Mouse (Mus musculus) testis, postnatal 14 days (tissue): ENCODE data around the gene Zic1.

ENCODE experiments used
- DNase-seq: peaks from one replicate; pipeline ENCODE4 v3.0.0; 2021; ENCODE audit warnings: low spot score

Gene Zic1

GRCm38 (mm10) chr9:91384136-91384500, 18.5 kb upstream of the Zic1 start:
- no peak for DNase-seq

GRCm38 (mm10) chr9:91383441-91384135, 18.0 kb upstream of the Zic1 start:
- no peak for DNase-seq

DNA sequence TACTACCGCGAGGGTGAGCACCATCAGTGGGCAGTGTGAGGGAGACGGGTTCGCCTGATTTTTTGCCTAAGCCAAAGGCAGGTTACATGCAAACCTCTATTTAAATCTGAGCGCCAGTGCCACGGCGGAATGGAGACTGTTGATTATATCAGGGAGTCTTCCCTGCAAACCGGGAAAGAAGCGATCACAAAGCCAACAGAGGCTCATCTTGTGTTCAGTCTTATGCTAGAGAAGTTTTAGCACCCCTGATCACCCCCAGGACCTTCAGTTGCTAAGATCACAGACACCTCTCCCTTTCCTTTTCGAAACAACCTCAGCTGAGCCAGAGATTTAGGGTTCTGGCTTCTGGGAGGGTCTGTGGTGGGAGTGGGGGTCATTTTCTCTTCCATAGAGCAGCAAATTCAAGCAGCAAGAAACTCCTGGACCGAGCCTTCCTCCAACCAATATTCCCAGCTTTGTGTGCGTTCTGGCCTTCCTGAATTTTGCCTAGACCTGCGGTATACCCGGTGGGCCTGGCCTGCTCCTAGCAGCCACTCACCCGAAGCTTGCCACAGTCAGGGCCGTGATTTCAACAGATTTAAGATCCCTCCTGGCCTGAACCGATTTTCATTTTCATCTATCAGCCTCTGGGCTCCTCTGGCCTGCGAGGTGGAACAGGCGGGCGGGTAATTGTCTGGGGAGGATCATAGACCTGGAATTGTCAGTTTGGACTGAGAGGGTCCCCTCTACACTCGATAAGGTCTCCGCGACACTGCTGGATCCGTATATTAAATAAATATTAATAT, 17.1 kb upstream of the Zic1 start:
- no peak for DNase-seq

- no peak for DNase-seq
Observed at GRCm38 (mm10) chr9:91382111-91382379, 16.4 kb upstream of the Zic1 start.

DNA sequence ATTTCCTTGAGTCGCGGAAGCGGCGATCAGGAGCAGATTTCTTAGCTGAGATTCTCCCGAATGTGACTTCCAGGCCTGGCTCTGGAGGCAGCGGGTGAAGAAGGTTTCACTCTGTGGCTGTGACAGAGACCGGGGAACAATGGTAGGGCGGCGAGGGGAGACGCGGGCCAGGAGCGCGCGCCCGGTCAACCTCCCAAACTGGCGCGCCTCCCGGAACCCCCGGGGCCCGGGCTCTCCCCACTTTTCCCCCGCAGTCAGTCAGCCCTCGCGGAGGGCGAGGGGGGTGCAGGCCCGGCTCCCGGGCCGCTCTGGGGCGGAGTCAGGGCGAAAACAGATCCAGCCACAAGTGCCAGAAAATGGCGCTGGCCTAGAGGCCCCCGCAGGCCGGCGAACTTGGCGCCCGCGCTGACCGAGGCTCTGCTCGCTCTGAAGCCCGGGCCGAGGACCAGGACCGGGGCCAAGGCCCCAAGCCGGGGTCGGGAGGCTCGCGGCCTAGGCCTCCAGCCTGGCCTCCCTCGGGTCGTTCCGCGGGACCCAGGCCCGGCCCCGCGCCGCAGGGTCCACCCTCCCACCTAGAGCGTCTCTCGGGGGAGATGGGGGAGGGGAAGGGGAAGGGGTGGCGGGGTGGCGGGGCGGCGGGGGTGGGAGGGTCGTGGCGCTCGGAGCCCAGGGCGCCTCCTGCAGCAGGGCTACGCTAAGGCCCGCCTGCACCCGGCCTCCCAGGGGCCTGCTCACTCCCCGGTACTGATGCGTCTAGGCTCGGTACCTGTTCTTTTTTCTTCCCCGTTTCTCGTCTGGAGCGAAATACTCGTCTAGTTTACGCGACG, 15.9 kb upstream of the Zic1 start:
- DNase-seq: peak; percentile 62

- no peak for DNase-seq
Observed at GRCm38 (mm10) chr9:91380458-91380914, 14.9 kb upstream of the Zic1 start.

DNA sequence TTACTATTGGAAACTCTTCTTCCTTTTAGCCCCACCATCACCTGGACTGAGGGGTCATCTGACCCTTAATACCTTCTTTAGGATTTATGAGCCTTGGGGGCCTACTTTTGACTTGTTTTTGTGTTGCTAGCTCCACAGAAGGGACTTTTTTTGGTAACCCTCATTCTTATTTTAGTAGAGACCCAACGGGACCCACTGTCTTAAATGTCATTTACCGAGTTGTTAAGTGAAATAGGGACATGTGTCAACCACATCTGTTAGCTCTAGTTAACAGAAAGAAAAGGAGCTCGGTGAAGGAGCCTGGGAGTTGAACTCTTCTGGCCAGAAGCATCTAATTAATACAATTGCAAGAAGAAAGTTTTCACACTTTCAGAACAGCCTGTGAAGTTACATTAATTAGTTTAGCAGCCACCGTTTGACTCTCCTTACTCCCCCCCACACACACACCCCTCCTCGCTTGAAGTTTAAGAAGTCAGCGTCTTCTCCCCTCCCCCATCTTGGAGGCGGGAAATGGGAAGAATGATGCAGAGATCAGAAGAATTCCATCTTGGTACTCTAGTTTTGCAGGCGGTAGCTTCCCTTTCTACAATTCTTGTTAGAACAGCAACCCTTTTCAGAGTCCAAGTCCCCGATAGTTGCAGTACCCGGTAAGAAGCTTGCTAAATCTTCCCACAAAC, 14.3 kb upstream of the Zic1 start:
- no peak for DNase-seq

DNA sequence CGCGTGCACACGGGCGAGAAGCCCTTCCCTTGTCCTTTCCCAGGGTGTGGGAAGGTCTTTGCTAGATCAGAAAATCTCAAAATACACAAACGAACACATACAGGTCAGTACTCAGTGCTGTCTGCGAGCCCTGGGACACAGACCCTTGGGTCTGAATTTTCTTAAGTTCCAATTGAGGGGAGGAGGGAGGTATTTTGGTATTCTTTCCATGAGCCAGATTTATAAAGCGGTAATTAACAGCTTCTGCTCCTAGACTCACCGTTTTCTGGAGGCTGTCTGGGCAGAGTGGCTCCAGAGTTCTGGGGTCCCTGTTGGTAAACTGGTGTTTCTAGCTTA, 13.7 kb upstream of the Zic1 start:
- no peak for DNase-seq

GRCm38 (mm10) chr9:91378411-91379299, 13.0 kb upstream of the Zic1 start:
- no peak for DNase-seq

GRCm38 (mm10) chr9:91377873-91378150, 12.2 kb upstream of the Zic1 start:
- DNase-seq: no peak

DNA sequence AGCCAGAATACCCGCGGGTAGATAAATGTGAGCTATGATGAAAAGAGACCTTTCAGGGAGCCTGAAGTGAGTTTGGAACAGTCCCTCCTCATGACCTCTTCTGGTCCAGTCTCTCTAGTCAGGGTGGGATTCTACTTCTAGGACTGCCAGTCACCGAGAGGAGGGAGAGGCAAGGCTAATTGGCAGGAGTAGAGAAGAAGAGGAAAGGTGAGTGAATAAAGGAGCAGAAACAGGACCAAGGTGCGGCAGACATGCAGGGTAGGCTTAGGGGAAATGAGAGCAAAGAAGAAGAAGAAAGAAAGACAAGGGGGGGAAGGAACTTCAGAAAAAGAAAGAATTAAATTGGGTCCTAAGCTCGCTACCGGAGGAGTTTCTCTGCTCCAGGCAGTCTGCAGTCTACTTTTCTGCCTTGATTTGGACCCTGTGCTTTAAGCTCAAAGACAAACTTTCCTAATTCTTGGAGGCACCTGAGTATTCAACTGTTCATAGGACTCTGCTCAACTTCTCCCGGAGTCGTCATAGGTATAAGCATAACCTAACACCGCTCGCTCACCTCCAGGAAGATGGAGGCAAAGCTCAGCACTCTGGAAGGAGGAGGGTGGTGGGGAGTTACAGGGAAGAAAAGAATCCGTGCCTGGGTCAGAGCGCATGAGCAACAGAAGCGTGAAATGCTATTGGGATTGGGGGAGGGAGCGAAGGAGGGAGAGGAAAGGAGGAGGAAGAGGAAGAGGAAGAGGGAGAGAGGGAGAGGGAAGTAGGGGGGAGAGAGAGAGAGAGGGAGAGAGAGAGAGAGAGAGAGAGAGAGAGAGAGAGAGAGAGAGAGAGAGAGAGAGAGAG, 11.6 kb upstream of the Zic1 start:
- no peak for DNase-seq

- no peak for DNase-seq
Observed at GRCm38 (mm10) chr9:91374665-91375064, 9.1 kb upstream of the Zic1 start.

GRCm38 (mm10) chr9:91373811-91374575, 8.4 kb upstream of the Zic1 start:
- no peak for DNase-seq

- no peak for DNase-seq
Observed at GRCm38 (mm10) chr9:91371608-91372007, 6.0 kb upstream of the Zic1 start.

GRCm38 (mm10) chr9:91371011-91371410, 5.4 kb upstream of the Zic1 start:
- no peak for DNase-seq

- DNase-seq: no peak
Observed at GRCm38 (mm10) chr9:91370191-91370708, 4.6 kb upstream of the Zic1 start.

DNA sequence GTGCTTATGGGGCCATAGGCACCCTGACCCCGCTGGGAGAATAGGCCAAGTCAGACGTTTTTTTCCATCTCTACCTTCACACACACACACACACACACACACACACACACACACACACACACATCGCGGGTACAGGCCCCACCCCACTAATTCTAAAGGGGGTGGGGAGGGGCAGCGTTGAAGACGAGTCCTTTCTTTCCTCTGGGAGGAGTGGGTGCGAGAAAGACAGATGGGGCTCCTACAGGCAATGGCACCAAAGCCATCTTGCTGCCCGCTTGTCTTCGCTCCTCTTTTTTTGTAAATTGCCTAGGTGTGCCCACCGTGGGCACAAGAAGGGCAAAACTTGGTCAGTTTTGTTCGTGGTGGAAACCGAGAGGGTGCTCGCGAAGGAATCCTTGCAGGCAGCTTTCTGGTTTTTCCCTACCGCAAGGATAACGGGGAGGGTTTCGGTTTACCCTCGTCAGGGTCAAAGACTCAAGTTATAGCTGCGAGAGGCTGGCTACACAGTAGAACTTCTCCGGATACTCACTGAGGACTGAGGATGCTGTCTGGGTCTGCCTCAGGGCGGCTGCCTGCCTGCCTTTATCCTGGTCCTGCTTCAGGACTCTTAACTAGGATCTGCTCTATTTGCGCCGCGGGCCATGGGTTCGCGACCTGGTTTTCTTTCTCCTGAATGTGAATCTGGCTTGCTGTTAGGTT, 3.8 kb upstream of the Zic1 start:
- no peak for DNase-seq

DNA sequence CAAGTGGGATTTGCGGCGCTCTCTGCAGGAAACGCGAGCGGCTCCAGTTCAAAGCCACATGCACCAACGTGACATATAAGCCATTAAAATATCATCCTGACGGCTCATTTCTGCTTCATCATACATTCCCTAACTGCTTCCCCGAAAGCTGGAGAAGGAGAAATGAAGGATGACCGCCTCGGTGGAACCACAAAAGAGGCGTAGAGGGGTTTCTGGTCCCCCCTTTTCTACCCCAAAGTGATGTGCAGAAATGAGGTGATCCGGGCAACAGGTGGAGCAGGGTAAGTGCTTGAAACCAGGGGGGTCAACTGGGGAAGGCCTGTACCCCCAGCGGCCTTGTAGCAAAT, 3.3 kb upstream of the Zic1 start:
- DNase-seq: no peak

- no peak for DNase-seq
Observed at GRCm38 (mm10) chr9:91368150-91368549, 2.5 kb upstream of the Zic1 start.
